Mouse (Mus musculus) layer of hippocampus, postnatal 10 days (tissue): ENCODE measurements around the gene 4932438H23Rik. TPM values are rescaled to one million over a fixed set of nuclear protein-coding genes. Genes with fewer than 3 reads are reported as not detected.
"Not testable (repeated sequence)": the region's sequence is repeated elsewhere in the genome, so short reads cannot be mapped to it uniquely, and the experiment has no call there.

Experiments used
- DNase-seq, 2 experiments: peaks; one replicate each; pipeline ENCODE4 v3.0.0; 2021; ENCODE audit warnings: low spot score in 2 of 2
- total RNA-seq, 2 experiments: library from RNA; stranded (reverse); gene quantifications; 2 replicates each; pipeline ENCODE4 v1.2.3; 2021

Gene 4932438H23Rik
- total RNA-seq, 2 experiments from 2014 or later, result 1.3 to 1.4 TPM

- no peak for DNase-seq
These were observed 4.6 kb upstream of the 4932438H23Rik start for GRCm38 (mm10) chr16:91099444-91100065.

GRCm38 (mm10) chr16:91097858-91098257 lies 2.9 kb upstream of the 4932438H23Rik start:
- DNase-seq, result no peak

- no peak for DNase-seq
These were observed 2.1 kb upstream of the 4932438H23Rik start for GRCm38 (mm10) chr16:91096984-91097506.

GRCm38 (mm10) chr16:91096016-91096415 lies 1.1 kb upstream of the 4932438H23Rik start:
- DNase-seq, result no peak

GRCm38 (mm10) chr16:91086642-91087306 lies 8.1 kb downstream of the 4932438H23Rik start:
- no peak for DNase-seq

- DNase-seq, result no peak
These were observed 9.6 kb downstream of the 4932438H23Rik start for GRCm38 (mm10) chr16:91085239-91085825.

- DNase-seq, result peak; percentile 49 to 62
These were observed 10.3 kb downstream of the 4932438H23Rik start for GRCm38 (mm10) chr16:91084307-91085238.

GRCm38 (mm10) chr16:91083002-91083646 lies 11.8 kb downstream of the 4932438H23Rik start:
- no peak for DNase-seq

GRCm38 (mm10) chr16:91081508-91081907 lies 13.4 kb downstream of the 4932438H23Rik start:
- peak; percentile 83 to 86 for DNase-seq

GRCm38 (mm10) chr16:91076180-91076579 lies 18.7 kb downstream of the 4932438H23Rik start:
- DNase-seq, result no peak

GRCm38 (mm10) chr16:91075423-91075822 lies 19.5 kb downstream of the 4932438H23Rik start:
- not testable (repeated sequence) for DNase-seq

- peak; percentile 95 to 96 for DNase-seq
These were observed 21.6 kb downstream of the 4932438H23Rik start for GRCm38 (mm10) chr16:91073163-91073892.

- no peak for DNase-seq
These were observed 22.7 kb downstream of the 4932438H23Rik start for GRCm38 (mm10) chr16:91072256-91072655.

- peak; percentile 47 to 57 for DNase-seq
These were observed 26.0 kb downstream of the 4932438H23Rik start for GRCm38 (mm10) chr16:91068969-91069368.

- DNase-seq, result no peak
These were observed 27.8 kb downstream of the 4932438H23Rik start for GRCm38 (mm10) chr16:91067122-91067521.

GRCm38 (mm10) chr16:91064583-91065365 lies 30.1 kb downstream of the 4932438H23Rik start:
- DNase-seq, result no peak

- DNase-seq, result no peak
These were observed 31.1 kb downstream of the 4932438H23Rik start for GRCm38 (mm10) chr16:91063786-91064185.

- DNase-seq, result no peak
These were observed 33.2 kb downstream of the 4932438H23Rik start for GRCm38 (mm10) chr16:91061531-91062318.
